Mouse (Mus musculus) thymus, adult 18-20 months (tissue): Measurements from ENCODE around the gene Cnot10.

Experiments used
- DNase-seq, 2 experiments: peaks; one replicate each; pipeline ENCODE4 v3.0.0; 2022; ENCODE audit warnings: mixed read lengths in 2 of 2

Gene Cnot10

DNA sequence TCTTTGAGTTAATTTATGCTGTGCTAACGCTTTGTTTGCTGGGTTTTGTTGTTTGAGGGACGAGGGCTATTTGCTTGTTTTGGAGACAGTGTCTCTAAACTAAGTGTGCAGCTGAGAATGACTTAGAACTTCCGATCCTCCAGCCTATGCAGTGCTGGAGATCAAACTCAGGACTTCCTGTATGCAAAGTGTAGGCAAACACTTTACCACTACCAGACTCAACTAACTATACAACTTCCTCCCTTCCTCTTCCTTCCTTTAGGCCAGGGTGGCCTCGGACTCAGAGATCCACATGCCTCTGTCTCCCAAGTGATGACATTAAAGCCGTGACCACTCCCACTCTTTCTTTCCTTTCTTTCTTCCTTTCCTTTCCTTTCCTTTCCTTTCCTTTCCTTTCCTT, 66.5 kb downstream of the Cnot10 start:
- DNase-seq = no peak

DNA sequence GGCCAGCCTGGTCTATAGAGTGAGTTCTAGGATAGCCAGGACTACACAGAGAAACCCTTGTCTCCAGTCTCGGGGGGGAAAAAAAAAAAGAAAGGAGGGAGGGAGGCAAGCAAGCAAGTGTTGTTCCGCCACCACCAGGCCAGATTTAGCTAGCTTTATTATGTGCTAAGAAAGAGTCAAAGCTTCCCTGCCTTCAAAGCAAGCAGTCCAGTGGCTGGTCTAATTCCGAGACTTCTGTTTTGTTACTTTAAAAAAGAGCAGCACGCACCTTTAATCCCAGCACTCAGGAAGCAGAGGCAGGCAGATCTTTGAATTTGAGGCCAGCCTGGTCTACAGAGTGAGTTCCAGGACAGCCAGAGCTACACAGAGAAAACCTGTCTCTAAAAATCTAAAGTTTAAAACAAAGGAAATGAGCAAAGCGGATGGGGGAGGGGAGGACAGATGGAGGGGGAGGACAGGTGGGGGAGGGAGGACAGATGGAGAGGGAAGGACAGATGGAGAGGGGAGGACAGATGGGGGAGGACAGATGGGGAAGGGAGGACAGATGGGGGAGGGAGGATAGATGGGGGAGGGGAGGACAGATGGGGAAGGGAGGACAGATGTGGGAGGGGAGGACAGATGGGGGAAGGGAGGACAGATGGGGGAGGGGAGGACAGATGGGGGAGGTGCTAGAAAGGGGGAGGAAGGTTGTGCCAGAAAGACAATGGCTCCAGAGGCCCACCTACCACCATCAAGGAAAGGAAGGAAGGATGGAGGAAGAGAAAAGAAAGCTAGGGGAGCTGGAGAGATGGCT, 71.1 kb downstream of the Cnot10 start:
- no peak for DNase-seq

DNA sequence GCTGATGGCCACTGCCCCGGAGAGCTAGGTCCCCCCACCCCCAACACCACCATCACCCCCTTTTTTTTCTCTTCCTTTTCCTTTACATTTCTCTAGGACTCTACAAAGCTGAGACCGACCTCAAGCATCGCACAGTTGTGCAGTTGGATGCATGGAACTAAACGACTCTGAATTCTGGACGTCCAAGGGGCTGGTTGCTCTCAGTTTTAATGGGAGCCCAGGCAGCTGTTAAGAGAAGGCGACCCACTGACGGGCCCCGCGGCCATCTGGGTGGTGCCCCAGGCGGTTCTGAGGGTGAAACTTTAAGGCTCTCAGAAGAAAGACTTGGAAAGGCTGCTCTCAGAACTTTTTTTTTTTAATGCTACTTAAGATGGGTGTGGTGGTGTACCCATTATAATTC, 75.3 kb downstream of the Cnot10 start:
- no peak for DNase-seq

DNA sequence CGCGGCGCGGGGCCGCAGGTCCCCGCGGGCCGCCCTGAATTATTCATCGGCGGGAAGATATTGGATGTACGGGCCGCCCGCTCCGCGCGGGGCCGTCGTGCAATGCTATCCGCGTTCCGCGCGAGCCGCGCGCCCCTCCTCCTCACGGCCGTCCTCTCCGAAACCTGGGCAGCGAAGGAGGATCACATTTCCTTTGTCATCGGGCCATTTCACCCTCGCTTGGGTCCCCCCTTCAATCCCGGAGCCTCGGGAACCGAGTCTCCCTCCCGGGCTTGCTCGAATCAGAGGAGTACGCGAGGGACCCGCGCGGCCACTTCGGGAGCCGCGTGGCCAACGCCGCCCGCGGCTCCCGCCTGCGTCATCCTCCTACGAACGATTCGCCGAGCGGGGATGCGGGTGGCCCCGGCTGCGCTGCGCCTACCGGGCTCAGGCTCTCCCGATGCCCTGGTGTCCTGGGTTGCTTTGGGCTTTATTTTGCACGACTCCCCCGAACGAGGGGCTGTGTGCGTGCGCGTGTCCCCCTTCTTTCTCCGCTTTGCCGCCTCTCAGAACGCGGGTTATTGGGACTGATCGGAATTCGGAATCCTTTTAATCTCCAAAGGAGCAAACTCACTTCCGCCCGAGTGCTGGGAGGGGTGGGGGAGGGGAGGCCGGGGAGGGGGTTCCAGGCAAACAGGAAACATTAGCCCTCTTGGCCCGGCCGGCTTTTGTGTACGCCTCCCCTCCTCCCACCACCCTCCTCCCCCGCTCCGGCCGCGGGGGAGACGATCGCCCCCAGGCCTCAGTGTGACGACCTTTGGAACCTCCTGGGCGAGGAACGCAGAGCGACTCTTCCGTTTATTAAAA, 76.0 kb downstream of the Cnot10 start, which contains the start of gene Trim71:
Gene Trim71, minus strand, starts transcription at position 609 of the 846 bp plus-strand sequence.
- no peak for DNase-seq

DNA sequence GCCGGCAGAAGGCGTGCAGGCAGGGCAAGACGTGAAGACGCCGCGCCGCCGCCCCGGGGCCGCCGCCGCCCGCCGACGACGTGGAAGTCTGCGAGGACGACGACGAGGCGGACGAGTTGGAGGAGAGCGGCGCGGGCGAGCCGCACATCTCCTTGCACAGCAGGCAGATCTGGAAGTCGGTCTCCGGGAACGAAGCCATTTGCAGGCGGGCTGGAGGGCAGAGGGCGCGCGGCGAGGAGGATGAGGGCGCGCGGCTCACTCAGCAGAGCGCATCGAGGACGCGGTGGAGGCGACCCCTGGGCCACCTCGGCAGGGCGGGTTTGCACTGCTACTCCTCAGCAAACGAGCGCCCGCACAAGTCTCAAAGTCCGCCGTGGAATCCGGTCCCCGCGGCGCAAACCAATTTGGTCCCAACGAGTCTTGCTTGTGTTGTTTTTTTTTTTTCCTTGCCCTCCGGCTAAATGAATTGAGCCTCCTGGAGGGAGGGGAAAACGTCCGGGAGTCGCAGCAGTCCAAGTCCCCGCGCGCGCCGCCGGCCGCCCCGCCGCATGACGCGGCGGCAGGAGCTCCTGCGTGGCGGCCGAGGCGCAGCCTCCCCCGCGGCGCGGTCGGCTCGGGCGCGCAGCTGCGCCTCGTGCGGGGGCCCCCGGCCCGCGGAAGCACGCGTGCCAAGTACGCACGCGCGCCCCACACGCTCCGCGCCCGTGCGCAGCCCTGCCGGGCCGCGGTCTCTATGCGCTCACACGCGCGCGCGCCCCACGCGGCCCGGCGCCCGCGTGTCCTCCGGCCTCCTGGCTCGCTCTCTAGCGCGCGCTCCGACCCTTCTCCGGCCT, 76.8 kb downstream of the Cnot10 start:
- no peak for DNase-seq

DNA sequence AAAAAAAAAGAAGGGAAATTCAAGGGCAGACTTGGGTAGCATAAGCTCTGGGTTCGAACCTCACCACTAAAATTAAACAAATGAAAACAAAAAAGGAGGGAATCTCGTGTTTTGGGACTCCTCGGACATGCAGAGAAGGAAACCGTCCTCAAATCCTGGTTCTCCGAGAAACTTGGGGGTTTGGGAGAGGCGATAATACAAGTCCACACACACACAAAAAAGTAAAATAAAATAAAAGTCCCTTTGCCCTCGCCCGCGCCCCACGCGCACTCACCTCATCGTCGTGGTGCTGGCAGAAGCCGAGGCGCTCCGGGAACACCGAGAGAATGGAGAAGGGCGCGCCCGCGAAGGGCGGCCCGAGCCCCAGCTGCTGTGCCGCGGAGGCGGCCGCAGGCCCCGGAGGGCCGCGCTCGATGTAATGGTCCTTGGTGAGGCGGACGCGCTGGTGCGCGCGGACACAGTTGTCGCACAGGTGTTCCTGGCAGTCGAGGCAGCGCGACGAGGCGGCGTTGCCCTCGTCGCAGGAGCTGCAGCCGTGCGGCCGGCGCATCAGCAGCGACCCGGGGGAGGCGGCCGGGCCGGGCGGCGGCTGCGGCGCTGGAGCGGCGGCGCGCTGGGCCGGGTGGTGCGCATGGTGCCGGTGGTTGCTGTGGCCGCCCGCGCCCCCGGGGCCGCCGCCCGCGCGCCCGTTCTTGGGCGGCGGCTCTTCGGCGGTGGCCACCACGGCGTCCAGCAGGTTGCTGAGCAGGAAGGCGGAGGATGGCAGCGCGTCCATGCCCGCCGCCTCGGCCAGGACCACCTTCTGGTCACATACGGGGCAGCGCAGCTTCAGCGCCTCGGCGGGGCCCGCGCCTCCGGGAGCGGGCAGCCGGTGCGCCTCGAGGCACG, 77.7 kb downstream of the Cnot10 start:
- DNase-seq = no peak

DNA sequence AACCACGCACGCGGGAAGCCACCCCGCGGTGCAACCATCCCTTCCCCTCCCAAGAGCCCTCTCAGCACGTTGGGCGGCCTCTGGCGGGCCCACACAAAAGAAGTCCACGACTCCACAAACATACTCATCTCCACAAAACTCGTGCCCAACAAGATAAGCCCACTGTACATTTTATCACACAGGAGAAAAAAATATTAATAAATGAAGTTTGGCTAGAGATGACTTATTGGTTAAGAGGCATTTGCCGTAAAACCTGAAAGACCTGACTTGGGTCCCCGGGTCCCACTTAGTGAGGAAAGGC, 78.4 kb downstream of the Cnot10 start:
- DNase-seq = no peak

DNA sequence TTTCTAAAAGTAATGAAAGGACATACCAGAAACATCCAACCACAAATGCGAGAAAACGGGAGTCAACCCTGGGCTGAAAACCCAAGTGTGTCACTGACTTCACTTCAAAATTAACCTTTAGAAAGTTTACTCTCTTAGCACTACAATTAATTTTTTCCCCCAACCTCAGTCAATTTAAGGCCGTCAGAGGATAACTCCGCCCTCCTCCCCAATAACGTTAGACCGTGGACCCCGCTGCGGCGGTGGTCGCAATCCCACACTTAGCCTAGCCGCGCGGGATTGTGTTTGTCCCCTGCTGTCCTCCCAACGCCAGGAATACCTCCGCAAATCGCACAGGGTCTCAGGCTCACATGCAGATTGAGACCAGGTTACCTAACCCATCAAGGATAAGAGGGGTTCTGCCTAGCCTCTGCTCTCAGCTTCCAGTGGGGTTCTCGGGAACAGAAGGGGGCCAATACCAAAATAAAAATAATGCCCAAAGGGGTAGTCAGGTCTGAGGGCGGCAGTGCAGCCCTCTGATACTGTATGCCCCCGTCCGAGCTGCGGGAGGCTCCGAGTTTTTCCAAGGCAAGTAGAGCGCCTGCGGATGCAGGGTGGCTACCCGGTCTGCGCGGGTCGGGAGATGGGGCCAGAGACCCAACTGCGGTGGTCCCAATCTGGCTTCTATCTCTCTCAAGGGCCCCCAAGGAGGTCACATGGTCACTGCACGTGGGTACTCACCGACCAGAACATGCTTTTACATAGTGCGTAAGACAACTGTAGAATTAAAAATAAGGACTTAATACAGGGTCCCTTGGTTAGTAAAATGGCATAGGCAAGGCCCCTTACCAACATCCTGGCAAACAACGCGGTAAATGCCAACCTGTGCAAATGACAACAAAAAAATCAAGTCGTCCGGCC, 79.0 kb downstream of the Cnot10 start:
- DNase-seq = no peak

DNA sequence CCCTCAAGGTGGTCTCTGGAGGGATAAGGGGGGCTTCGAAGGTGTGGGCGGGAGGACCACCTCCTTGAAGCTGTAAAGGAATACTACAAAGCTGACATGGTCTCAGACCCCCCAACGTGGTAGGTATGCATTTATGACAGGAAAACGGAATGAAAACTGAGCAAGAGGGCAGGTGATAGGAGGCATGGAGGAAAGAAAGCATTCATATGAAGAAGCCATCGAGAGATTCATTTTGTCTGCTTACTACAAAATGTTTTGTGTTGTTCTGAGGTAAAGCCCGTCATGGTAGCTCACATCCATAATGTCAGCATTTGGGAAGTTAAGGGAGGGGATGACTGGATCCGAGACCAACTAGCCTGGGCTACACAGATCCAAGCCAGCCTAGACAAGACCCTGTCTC, 79.8 kb downstream of the Cnot10 start:
- no peak for DNase-seq

DNA sequence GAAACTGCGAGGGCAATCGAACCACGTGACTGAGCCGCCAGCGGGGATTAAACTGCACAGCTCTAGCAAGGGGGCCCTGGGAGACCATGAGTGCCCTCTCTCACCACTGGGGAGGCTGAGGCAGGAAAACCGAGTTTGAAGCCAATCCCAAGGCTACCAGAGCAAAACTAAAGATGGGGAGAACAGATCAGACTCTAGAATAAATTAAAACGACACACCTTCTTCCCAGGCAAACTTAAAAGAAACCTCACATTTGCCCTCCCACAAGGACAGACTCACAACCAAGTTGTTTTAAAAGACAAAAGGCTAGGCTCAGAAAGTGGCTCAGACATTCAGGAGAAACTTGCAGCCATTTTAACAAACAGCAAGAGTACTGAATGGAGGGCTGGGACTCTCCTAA, 82.9 kb downstream of the Cnot10 start:
- no peak for DNase-seq

DNA sequence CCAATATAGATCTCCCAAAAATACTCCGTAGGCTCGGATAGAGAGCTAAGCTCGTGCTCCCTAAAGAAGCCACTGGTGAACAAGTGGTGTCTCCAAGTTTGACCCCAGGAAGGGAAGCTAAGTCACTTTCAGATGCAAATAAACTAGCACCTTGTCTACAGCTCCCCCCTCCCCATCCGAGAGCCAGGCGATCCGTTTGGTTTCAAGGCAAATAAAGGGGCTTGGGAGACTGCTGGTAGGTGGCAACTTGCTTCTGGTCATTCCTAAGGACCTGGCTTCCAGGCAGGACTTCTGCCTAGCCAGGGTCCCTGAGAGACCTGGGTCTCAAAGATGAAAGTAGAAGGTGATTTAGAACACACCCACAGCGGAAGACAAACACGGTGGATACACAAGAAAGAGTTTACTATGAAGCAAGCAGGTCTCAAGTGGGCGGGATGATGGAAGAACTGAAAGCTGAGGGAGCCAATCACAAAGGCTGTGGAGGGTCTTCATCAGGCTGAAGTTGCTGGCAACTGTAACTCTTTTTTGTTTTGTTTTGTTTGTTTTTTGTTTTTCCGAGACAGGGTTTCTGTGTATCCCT, 83.6 kb downstream of the Cnot10 start:
- DNase-seq = no peak

DNA sequence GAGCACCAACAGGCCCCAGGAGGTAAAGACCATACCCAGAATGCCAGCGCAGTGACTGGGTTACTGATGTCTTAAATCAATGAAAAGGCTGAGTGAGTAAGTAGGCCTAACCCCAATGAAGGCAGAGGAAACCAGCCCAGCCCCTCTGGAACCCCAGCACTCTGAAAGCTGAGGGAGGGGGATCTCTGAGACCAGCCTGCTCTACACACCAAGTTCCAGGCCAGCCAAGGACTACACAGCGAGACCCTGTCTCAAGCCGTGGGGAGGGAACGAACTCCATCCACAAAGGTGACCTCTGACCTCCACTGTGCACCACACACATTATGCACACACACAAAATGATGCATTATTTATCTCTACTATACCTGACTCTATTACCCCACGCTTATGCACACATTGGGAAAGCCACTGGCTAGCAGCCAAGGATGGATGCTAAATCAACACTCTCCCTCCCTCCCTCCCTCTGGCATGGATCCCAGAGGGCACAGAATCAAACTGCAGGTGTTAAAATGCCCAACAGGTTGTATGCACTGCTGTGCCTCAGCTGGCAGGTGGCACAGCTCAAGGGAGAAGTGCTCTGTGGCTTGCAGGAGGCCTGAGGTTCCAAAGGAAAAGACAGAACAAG, 85.5 kb downstream of the Cnot10 start:
- DNase-seq = no peak

DNA sequence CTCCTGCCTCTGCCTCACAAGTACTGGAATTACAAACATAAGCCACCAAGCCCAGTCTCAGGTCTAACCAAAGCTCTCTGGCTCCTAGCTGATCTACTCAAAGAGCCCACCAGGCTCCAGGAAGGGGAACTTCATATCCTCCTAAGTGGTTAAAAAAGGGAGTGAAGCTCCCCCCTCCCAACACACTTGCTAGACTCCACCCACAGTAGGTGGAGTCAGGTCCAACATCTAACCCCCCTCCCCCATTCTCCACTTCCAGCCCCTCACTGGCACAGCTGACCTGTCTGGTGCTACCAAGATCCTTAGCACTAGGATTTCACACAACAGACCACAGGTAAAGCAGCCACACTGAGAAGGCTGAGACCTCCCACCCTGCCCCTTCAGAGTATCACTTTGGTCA, 86.2 kb downstream of the Cnot10 start:
- DNase-seq = no peak

DNA sequence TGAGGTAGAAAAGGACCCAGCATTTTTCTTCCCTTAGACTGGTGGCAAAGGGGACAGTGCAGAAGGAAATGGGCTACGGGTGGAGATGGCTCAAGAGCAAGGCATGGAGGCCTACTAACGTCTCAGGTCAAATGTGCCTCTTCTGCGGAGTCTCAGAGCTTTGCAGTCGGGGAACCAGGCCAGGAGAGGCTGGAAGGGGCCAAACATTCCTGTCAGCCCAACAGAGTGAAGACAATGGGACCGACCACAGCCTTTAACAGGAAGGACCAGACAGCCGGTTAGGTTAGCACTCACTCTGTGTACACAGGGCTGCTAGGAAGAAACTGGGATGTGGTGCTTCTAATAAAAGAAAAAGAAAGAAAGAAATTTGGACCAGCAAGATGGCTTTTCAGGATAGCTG, 90.0 kb downstream of the Cnot10 start:
- DNase-seq = no peak

DNA sequence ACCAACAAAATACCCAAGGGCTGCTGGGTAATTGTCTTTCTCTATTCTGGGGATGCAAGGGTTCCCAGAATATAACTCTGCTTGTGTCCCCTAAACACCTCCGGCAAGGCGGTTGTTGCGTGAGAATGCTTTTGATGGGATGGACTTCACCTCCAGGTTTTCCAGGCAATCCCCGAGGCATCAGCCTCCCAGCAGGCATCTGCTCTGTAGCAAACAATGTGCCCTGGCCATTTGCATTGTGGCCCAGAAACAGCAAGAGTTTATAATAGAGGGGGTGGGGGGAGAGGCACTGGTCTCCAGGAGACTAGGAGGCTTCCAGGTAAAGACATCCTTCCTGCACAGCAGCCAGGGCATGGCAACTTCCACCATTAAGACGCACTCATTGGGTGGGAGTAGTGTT, 90.9 kb downstream of the Cnot10 start:
- no peak for DNase-seq

DNA sequence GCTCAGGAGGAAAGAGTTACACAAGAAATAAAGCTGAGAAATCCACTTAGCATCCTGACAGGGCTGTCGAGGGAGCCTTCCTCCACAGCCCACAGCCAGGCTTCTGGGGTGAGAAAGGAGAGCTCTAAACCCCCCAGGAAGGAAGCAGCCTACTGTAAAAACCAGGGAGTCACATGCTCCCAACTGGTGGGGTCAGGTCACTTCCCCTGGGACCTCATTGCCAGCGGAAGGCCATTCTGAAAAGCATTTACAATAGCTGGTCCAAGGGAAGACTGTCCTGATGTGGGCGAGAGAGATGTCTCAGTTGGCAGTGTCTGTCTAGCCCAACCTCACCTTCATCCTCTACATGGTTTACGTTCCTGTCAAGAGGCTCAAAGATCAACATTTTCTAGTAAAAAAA, 91.5 kb downstream of the Cnot10 start:
- DNase-seq = no peak

DNA sequence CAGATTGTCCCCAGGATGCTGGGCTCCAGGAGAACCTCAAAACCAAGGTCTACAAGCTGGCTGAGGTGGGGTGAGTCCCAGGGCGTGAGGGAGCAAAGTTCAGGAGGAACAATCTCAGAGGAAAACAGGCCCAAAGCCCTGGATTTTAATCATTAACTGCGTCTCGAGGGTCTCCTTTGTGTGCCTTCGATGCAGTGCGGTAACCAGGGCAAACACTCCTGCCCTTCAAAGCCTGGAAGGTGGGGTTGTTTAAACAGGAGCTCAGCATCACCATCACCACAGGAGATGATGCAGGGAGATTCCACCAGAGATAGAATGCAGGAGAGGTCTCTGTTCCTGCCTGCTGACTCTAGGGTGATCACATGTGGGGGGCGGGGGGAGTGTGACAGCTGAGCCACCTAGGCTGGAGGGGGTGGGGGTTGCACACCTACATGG, 92.3 kb downstream of the Cnot10 start:
- no peak for DNase-seq

DNA sequence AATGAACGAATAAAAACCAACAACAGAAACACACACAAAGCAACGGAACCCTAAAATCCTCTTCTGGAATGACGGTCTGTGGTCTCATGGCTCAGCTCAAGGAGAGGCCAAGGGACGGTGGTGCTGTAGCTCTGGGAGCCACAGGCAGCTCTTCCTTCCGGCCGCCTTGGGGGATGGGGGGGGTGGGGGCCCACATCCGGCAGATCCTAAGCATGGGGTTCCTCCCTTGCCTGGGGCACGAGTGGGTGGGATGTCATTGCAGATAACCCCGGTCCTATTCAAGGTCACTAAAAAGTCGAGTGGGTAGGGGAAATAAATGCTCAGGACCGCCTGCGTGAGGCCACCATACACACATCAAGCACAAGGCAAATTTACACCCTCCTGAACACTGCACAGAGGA, 93.2 kb downstream of the Cnot10 start:
- peak in 1 of 2 experiments; percentile 31 for DNase-seq

DNA sequence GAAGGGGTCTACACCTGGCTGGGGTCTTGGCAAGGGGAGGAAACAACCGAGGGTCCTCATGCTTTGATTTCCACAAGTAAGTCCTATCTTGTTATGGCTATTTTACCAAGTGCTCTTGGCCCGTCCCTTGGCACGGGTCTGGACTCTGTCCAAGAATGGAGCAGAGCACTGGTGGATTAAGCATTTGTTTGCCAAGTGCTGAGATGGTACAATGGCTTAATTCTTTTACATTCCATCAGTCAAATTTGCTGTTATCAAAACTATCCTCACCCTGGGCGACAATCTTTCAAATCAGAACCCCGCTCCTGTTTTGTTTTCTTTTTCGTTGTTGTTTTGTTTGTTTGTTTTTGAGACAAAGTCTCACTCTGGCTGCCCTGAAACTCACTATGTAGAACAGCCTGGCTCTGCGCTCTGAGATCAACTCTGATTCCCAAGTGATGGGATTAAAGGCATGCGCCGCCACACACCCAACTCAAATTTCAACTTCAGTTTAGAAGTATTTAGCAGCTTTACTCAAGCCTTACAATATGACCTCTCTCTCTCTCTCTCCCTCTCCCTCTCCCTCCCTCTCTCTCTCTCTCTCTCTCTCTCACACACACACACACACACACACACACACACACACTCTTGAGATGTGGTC, 95.1 kb downstream of the Cnot10 start:
- no peak for DNase-seq
